Mouse (Mus musculus) liver, adult 2 months (tissue): Measurements from ENCODE around the gene Pcid2.

Experiments used
- CTCF ChIP-seq: fragments of 200-500 bp; IDR thresholded peaks from 2 replicates; pipeline ENCODE4 v1.5.1; 2011; ENCODE audit warnings: low read depth, low read length, control low read depth
- POLR2A ChIP-seq: fragments of 200-500 bp; IDR thresholded peaks from 2 replicates; pipeline ENCODE4 v1.6.1; 2011; ENCODE audit warnings: low read length, control low read depth; ENCODE audit not compliant: insufficient read depth; ENCODE audit errors: extremely low read depth

DNA sequence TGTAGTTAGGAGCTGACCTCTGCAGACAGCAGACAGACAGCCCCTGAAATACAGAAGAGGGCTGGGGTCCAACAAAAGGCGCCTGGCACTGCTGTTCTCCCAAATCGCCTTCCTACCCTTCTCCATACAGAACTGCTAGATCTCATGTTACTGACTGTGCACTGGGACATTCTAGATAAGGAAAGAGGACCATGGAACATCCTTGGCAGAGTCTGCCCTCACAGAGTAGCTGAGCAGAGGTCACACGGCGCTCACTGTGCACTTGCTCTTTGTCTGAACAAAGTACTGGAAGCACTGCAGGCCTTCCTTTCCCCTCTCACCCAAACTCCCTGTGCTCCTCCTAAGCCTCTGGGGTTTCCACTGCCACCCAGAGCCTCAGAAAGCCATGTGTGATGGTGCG, 36.4 kb upstream of the Pcid2 start:
- TF ChIP-seq POLR2A, result no peak
- TF ChIP-seq CTCF, result no peak
